Mouse (Mus musculus) cerebellum, postnatal 10 days (tissue): ENCODE data around the gene Fam43a.

ENCODE experiments used
- DNase-seq, 2 experiments: peaks; one replicate each; pipeline ENCODE4 v3.0.0; 2021; ENCODE audit warnings: mixed read lengths in 2 of 2

The Fam43a gene

DNA sequence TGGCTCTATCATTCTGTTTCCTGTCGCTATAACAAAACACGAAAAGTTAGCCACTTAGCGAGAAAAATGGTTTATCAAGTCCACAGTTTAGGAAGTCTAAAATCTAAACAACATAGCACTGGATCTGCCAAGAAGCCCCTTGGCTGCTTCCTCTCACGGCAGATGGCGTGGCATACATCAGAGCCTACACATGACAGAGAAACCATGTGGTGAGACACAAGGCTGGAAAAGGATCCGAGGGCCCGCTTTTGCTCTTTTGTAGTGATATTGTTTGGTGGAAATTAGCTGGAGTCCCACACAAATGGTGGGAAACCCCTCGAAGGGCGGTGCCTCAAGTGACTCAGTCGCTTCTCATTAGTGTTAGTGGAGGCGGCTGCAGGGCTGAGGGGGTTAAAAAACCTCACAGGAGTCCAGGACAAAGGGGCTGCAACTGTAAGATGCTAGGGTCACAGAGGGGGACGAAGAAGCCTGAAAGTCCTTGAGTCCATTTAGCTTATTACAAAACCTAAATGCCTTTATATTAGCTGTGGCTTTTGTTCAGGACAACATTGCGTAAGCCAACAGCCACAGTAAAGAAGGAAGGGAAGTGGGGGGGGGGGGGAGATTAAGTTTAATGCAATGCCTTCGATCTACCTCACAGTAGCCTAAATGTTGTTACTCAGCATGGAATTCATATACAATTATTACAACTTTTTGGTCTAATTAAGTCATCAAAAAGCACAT is 3.5 kb upstream of the Fam43a start:
- DNase-seq, result peak; percentile 73 to 85

DNA sequence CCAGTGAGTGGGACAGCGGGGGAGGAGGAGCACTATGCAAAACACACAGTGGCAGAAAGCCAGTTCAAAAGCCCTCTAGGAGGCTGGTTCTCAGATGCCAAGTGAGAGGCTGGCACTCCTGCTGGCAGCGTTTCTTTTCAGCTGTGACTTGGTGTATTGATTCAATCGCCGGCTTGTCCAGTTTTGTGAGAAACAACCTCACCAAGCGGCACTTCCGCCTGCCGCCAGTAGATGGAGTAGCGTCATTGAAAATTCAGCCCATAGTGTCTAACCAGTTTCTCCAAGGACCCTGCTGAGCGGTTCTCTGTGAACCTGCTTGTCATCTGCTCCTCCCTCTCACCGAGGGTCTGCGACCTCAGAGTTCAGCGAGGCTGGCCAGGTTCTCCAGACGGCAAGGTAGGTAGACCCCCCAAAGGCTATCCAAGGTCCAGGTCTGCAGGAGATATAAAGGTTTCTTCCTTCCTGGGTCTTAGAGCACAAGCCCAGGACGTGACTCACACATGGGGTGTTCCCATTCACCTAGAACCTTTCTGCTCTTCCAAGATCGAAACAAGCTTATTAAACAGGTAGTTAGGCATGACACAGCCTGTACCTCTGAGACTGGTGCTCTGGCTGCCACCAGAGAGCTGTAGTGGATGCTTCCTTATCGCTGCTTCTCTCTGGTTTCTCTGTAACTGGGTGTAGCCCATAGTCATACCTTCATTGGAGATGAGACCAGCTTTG is 2.4 kb upstream of the Fam43a start:
- DNase-seq, result peak; percentile 97 to 98

DNA sequence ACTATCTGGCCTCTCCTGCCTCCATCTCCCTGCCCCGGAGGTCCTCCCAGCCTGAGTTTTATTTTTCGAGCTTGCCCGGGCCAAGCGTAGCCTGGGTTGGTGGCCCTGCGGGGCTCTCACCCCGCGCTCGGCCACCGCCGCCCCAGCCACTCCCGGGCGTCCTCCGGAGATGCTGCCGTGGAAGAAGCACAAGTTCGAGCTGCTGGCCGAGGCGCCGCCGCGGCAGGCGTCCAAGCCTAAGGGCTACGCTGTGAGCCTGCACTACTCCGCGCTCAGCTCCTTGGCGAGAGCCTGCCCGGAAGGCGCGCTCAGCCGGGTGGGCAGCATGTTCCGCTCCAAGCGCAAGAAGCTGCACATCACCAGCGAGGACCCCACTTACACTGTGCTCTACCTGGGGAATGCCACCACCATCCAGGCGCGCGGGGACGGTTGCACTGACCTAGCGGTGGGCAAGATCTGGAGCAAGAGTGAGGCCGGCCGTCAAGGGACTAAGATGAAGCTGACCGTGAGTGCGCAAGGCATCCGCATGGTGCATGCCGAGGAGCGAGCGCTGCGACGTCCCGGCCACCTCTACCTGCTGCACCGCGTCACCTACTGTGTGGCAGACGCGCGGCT is 1.0 kb downstream of the Fam43a start:
- DNase-seq, result peak; percentile 83 to 85

DNA sequence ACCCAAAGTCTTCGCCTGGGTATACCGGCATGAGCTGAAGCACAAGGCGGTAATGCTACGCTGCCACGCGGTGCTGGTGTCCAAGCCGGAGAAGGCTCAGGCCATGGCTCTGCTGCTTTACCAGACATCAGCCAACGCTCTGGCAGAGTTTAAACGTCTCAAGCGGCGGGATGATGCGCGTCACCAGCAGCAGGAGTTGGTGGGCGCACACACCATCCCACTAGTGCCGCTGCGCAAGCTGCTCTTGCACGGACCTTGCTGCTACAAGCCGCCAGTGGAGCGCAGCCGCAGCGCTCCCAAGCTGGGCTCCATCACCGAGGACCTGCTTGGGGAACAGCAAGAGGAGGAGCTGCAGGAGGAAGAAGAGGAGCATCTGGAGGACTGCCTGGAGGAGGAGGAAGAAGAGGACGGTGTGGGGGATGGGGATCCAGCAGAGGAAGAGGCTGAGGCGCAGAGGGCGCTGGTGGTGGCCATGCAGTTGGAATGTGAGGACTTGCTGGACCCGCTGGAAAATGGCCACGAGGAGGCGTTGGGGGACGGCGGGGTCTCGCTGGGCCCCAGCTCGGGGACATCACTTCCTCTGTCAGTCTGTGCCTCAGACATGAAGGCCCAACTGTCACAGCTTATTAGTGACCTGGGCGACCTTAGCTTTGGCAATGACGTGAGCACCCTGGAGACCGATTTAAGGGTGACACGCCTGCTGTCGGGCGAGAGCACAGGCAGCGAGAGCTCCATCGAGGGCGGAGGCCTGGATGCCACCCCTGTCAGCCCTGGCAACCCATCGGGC is 1.7 kb downstream of the Fam43a start:
- DNase-seq, result peak; percentile 87 to 88

DNA sequence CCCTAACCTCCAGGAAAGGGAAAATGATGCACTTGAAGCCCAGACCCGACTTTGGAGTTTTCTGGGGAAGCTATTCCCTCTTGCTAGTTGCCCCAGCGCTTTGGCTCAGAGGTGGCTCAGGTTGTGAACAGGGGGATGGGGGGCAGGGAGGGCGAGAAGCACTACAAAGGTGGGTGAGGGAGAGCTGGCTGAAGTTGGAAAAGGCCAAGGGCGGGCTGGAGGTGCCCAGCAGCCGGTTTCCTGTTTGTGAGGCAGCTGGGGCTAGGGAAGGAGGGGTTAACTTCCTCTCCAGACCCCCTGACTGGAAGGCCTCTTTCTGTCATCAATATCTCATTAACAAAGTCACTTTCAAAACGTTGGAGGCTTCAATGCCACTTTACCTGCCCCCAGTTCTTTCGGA is 2.4 kb downstream of the Fam43a start:
- peak; percentile 35 to 44 for DNase-seq

DNA sequence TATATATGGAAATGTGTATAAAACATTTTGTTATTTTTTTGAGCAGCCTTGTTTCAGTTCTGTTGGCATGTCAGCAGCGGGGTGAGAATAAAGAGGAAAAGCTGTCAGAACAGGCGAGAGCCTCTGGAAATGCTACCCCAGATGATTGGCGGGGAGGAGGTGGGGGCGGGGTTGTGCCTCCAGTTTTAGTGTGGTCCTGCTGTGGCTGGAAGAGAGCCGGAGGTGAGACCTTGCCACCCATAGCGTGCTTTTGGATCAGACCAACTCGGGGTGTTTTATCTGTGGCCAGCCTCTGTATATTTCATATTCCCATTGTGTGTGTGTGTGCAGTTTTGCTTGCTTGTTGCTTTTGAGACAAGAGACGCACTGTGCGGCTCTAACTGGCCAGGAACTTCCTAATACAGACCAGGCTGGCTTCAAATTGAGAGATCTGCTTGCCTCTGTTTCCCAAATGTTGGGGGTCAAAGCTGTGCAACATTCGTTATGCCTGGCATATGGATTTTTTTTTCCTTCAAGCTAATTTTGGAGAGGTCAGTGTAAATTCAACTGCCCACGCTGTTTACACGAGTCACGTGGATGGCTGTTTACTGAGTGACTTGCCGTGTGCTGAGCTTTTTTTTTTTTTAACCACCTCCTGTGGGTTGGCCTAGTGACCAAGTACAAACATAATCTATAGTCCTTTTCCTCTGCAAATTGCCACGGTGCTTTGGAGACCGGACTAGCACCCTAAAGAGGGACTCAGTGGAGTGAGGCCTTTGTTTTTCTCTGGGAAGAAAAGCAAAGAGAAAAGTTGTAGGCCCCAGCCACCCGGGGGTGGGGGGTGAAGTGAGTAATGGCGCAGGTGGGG is 3.4 kb downstream of the Fam43a start:
- DNase-seq, result peak; percentile 39 to 43

DNA sequence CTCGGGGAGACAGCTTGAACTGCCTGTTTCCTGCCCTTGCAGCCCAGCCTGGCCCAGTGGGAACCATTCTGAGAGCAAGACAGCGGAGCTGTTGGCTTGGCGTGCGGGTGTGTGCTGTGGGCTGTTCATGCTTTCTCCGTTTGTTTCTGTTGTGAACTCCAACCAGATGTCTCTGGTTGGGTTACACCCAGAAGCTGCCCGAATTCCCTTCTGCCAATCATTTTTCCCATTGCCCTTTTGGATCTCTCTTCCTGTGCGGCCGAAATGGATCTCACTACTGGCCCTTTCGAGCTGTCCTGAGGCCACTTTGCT is 4.0 kb downstream of the Fam43a start:
- DNase-seq, result peak; percentile 45 to 55

DNA sequence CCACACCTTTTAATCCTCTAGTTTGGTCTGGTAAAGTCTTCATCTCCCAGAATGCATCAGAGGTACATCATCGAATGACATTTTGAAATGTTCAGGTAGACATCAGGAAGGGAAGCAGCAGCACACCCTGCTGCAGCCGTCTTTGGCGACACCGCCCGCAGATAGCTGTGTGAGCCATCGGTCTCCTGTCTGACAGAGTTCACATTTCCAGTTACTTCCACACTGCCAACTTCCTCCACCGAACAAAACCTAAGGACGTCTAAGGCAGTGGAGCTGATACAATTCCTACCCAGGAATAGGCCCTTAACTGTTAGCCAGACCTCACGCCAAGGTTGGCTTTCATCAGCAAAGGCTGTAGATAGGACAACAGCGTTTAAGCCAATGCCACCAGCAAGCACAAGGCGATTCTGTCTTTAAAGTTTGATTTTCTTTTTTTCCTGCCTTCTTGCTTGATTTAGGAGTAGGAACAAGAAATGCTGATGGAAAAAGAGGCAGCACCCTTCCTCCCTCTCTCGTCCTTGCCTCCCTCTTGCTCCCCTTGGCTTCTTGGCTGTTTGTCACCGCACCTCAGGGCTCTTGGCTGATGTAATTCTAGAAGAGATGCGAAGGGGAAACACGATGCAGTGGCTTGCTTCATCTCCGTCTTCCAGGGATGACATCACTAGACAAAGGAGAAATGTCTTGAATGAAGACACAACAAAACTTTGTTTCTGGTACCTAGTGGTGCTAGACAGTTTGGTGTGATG is 4.7 kb downstream of the Fam43a start:
- peak; percentile 25 to 35 for DNase-seq

DNA sequence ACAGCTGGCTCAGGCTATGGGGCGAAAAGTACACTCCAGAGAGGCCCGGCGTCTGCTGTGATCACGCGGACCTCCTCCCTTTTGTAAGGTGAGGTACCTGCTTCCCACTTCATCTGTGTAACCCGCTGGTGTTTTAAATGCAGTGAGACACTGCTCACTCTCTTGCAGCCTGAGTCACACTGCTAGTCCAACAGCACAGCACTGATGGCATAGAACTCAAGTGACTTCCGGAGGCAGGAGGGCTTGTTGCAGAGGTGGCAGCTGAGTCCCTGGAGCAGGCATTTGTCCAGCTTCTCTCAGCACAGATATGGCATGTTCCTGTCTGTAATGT is 5.2 kb downstream of the Fam43a start:
- no peak for DNase-seq

DNA sequence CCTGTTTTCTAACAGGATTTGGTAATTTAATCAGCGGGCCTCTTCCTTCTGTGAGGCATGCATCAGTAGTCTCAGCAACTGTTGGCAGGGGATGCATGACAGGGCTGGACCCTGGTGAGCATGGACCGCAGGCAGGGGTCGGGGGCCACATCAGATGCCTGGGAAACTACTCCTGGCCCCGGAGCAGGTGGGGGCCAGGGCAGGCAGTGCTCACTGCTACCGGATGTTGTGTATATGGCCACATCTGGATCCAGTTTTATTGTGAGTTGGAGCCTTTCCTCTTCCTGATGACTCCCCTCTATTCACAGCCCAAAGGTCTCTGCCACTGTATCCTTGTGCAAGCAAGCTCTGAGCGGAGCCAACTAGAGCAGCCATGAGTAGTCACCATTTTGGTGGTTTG is 6.0 kb downstream of the Fam43a start:
- DNase-seq, result no peak

DNA sequence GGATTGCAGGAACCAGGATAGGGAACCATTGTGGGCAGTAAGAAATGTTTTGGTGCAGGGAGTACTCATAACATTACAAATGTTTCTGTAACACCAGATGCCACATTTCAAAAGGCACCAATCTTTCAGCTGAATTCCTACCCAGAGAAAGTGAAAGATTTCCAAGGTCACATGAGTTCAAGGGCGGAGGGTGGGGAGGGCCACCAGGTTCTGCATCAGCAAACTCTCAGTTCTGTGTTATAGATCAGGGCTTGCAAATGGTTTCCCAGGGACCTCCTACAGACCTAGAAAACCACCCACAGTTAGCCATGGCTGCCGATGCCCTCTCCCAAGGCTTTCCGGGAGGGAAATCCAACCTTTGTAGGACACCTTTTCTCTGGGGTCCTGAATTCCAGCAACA is 8.3 kb downstream of the Fam43a start:
- no peak for DNase-seq

DNA sequence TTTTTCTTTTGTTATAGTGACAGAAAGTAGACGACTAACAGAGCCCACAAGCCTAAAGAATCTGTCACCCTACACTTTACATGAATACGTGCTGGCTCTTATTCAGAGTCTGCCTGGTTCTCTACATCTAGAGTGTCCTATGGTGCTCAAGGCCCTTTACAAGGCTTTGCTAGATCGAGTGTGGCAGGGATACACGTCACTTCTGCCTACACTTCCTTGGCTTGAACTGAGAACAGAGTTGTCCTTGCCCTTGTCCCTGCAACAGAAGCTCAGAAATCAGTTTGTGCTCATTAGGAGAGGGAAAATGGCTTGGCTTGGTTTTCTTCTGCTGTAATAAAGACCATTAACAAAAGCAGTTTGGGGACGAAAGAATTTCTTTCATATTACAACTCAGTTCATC is 11.8 kb downstream of the Fam43a start:
- no peak for DNase-seq

DNA sequence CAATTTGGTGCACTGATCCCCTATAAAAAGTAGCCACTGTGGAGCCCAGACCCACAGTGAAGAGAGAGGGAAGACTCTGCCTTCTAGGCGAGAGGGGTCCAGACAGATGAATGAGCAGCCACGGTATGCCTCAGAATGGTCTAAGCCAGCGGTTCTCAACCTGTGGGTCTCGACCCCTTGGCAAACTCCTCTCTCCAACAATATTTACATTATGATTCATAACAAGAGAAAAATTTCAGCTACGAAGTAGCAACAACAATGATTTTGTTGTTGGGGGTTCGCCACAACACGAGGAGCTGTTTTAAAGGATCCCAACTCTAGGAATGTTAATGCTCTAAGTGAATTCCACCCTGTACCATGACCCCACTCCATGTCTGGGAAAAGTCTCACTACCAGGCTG is 13.6 kb downstream of the Fam43a start:
- no peak for DNase-seq

DNA sequence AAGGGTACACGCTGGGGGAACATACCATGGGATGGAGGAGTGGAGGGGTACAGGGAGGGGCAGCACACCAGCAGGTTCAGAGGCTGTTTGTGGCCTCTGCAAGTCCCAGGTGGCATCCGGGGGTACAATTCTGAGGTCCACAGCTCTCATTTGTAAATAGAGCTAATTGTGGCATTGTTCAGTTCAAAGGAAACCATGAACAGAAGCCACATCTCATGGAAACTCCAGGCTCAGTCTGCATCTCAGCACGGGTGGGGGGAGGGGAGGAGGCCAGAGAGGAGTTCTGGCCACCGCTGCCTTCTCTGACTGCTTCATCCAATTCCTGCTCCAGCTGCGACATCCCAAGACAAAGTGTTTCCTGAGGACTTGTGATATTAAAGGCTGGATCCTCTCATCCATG is 14.6 kb downstream of the Fam43a start:
- no peak for DNase-seq

DNA sequence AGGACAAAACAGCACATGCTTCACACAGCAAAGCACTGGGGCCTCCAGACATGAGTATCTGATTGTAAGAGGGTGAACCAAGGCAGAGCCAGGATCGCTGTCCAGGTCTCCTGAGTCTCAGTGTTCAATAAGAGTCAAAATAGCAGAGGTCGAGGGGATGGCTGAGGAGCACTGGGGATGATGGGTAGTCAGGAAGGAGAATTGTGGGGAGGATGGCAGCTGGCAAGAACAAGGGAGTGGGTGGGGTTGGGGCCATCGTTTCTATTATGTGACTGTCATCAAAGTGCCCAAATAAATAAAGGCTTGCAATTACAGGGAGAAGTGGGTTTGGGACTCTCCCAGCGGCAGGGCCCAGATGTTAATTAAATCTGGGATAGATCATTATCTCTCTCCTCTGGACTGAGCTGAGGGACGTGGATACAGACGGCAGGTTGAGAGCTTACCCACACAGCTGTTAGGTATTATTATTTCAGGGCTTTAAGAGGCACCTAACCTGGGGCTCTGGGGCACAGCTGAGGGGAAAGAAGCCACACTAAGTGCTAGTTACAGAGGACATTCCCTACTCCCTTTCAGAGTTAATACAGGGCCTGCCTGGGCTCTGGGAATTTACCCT is 15.3 kb downstream of the Fam43a start:
- DNase-seq, result no peak

DNA sequence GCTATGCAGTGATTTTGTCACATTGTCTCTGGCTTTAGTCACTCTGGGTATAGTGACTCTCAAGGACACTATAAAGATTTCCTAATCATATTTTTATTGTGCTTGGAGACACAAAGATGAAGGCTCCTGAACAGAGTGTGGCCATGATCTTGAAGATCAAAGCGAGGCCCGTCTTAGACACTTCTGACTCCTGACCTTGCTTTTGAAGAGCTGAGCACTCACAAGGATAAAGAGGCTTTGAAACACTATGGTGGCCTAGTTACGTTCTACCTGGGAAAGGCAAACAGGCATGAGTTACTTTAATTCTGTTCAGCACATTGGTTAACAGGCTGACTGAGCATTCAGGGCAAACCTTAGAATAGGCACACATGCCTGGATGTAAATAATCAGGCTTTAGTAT is 16.8 kb downstream of the Fam43a start:
- DNase-seq, result no peak

DNA sequence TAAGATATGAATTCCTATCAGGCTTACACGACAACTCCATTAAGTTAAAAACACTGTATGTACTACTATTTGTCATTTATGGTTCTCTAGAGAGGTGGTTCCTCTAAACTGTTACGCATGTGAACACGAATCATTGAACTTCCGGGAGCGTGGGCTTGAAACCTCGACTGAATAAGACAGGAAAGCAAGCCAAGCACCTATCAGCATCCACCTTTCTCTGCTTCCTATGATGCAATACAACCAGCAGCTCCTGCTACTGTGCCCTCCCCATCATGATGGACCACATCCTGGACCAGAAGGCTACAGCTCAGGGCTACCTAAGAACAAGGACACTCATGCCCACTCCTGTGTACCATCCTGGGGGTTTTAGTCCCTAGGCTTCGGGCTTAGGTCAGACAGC is 24.1 kb downstream of the Fam43a start:
- DNase-seq, result no peak

DNA sequence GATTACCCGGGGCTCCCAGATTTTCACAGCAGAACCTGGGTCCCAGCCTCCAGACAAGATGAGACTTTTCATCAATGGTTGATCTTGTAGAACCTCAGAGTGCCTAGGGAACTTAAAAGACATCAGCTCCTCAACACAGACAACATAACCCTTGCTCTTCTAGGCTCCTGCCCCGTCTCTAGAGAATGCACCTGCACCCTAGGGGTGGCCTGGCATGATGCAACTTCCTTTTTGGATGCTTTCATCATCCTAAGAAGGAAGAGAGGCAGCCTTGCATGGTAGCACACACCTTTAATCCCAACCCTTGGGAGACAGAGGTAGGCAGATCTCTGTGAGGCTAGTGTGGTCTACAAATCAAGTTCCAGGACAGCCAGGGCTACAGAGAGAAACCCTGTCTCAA is 25.1 kb downstream of the Fam43a start:
- DNase-seq, result no peak

DNA sequence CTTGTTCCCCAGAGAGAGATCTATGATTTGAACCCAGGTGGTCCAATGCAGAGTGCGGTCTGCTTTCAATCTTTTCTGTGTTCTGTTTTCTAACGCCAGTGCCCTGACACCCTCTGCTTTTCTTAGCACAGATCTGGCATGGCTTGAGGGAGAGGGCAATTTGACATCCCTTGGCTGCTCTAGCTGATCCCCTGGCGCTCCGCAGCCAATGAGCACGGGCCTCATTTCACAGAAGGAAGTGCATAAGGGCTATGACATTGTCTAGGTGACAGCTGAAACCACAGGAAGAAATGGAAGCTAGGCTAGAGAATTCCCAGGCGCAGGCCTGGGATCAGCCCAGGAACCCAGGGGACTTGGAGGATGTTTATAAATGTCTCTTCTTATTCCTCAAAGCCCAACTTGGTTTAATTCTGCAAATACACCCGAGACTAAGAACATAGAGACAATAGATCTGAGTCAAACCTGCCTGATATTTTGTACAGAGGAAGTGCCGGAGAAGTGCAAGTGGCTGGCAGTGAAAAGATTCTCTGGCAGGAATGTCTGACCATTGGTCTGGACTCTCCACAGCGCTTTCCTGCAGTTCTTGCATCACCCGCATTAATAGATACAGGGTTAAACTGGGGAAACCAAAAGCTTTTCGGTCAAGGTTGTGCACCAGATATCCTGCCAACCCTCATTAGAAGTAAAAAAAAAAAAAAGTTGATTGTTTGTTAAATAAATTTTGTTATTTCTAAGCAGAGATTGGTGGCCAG is 28.2 kb downstream of the Fam43a start:
- peak; percentile 42 to 50 for DNase-seq

DNA sequence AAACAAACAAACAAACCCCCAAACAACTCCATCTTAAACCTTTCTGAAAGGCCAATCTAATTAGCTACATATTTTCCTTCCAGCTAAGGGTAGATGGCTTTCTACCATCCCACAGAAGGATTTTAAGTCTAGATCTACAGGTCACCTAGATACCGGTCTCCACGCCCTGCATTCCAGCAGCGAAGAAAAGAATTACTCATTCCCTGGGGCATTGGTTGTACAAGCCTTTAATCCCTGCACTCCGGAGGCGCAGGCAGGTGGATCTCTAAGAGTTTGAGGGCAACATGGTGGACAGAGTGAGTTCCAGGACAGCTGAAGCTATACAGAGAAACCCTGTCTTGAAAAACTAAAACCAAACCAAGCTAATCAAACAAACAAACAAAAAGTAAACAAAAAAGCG is 28.9 kb downstream of the Fam43a start:
- DNase-seq, result no peak

DNA sequence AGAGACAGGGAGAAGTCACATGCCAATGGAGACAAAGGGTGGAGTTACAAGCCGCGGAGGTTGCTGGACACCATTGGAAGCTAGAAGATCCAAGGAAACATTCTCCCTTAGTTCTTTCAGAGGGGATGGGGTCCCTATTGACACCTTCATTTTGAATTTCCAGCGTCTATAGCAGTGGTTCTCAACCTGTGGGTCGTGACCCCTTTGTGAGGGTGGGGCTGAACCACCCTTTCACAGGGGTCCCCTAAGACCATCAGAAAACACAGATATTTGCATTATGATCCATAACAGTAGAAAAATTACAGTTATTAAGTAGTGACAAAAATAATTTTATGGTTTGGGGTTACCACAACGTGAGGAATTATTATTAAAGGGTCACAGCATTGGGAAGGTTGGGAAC is 30.0 kb downstream of the Fam43a start:
- no peak for DNase-seq
